Mouse (Mus musculus) G1E (cell line): ENCODE measurements around the gene Cdc42ep1. TPM values are rescaled to one million over a fixed set of nuclear protein-coding genes. Genes with fewer than 3 reads are reported as not detected.
"Not testable (repeated sequence)": the region's sequence is repeated elsewhere in the genome, so short reads cannot be mapped to it uniquely, and the experiment has no call there.

Experiments
- ATAC-seq: 2 replicates; pipeline ENCODE4 v1.8.0; 2016; ENCODE audit warnings: mild to moderate bottlenecking; ENCODE audit not compliant: insufficient number of reproducible peaks, poor library complexity, low FRiP score, severe bottlenecking; ENCODE audit errors: extremely low read depth
- DNase-seq: peaks from one replicate; pipeline ENCODE4 v3.0.0; 2012; ENCODE audit warnings: low spot score
- H3K27me3 ChIP-seq: 2 replicates; pipeline ENCODE4 v1.6.1; 2012; ENCODE audit warnings: mild to moderate bottlenecking, low read length, inconsistent platforms; ENCODE audit not compliant: insufficient read depth
- H3K36me3 ChIP-seq: replicated peaks from 2 replicates; pipeline ENCODE3; 2012; ENCODE audit warnings: mild to moderate bottlenecking, inconsistent platforms
- H3K4me1 ChIP-seq: 2 replicates; pipeline ENCODE4 v1.6.1; 2012; ENCODE audit warnings: low read depth, low read length, inconsistent platforms, mixed read lengths; ENCODE audit not compliant: insufficient read depth
- H3K4me3 ChIP-seq: 2 replicates; pipeline ENCODE4 v1.5.1; 2012; ENCODE audit warnings: low read depth, mild to moderate bottlenecking, inconsistent platforms, low read length, moderate library complexity, mixed read lengths
- H3K9me3 ChIP-seq: replicated peaks from 2 replicates; pipeline ENCODE4 v1.6.1; 2012; ENCODE audit warnings: inconsistent platforms
- CTCF ChIP-seq: IDR thresholded peaks from 2 replicates; pipeline ENCODE4 v1.5.1; 2012; ENCODE audit warnings: low read depth, low read length, inconsistent platforms, mixed read lengths
- GATA1 ChIP-seq: IDR thresholded peaks from 2 replicates; pipeline ENCODE4 v1.6.1; 2012; ENCODE audit warnings: borderline replicate concordance, low read length, inconsistent platforms, mixed read lengths
- GATA2 ChIP-seq: IDR thresholded peaks from 2 replicates; pipeline ENCODE4 v1.6.1; 2012; ENCODE audit warnings: low read depth, low read length, inconsistent platforms, borderline replicate concordance
- POLR2AphosphoS5 ChIP-seq: IDR thresholded peaks from 2 replicates; pipeline ENCODE4 v1.6.1; 2012; ENCODE audit warnings: low read depth, low read length, inconsistent platforms; ENCODE audit not compliant: insufficient replicate concordance
- TAL1 ChIP-seq: conservative IDR thresholded peaks from 2 replicates; pipeline ENCODE4 v1.6.1; 2012; ENCODE audit warnings: low read depth, low read length, inconsistent platforms, mixed read lengths
- polyA plus RNA-seq: library from polyadenylated mRNA; stranded (reverse); fragments of >175 nt; gene quantifications from 2 replicates; pipeline ENCODE4 v1.2.3, GENCODE M21; 2012
- total RNA-seq, 2 experiments: library from RNA; stranded (forward) in 1 of 2; stranded (reverse) in 1 of 2; fragments of 200-1000 nt in 1 of 2; fragments of >200 nt in 1 of 2; fragmentation: Nextera tagmentation in 1 of 2; gene quantifications; 2 replicates each; pipeline ENCODE4 v1.2.3; 2014 to 2017

The Cdc42ep1 gene
- total and polyA plus RNA-seq, 3 experiments: 0.11 TPM; not detected in 2

DNA sequence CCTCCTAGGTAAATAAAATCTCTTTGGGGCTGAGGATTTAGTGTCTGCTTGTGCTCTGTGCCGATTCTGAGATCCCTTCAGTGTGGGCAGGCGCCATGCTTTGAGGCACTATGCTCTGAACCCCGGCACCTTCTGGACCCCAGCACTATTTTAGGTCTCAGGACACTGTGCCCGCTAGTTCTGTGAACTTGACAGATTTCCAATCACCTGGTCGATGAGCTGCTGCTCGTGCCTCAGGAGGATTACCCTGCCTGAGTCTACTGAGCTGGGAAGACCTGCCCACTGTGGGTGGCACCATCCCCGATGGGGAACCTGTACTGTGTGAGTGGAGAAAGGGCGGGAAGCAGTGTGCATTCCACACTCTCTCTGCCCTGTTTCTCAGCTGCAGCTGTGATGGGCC lies 32.6 kb downstream of the Cdc42ep1 start:
- TF ChIP-seq GATA2: no peak
- TF ChIP-seq GATA1: no peak
- no peak for TF ChIP-seq POLR2AphosphoS5
- TF ChIP-seq CTCF: no peak
- no peak for TF ChIP-seq TAL1
- ATAC-seq (no peak), DNase-seq (no peak)
- Histone ChIP-seq H3K36me3 (peaks cover 11% of the 10 kb centered on the region), H3K4me1 (peaks cover 64% of the 10 kb centered on the region), H3K27me3 (no peaks in the 10 kb centered on the region), H3K4me3 (no peak overlapping the region), H3K9me3 (no peaks in the 10 kb centered on the region)

DNA sequence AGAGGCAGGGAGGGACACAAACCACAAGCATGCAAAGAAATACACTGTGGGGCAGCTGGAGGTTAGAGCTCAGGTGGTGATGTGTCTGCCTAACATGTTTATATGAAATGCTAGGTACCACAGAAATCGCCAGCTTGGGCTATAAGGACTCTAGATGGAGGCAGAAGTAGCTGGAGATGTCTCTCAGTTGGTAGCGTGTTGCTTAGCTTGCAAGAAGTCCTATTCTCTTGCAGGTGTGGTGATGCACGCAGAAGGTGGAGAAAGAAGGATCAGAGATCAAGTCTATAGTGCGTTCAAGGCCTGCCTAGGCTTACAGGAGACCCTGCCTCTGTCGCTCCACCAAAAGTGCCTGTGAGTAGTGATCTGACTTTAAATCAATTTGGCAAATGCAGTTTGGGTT lies 33.1 kb downstream of the Cdc42ep1 start:
- Histone ChIP-seq H3K27me3 (no peaks in the 10 kb centered on the region), H3K36me3 (peaks cover 17% of the 10 kb centered on the region), H3K4me3 (peak overlapping the region; percentile 85; the same call in 1 of the 2 replicates), H3K9me3 (no peaks in the 10 kb centered on the region), H3K4me1 (peaks cover 68% of the 10 kb centered on the region)
- ATAC-seq (no peak), DNase-seq (no peak)
- no peak for TF ChIP-seq GATA2
- TF ChIP-seq CTCF: no peak
- no peak for TF ChIP-seq TAL1
- TF ChIP-seq POLR2AphosphoS5: no peak
- TF ChIP-seq GATA1: no peak

DNA sequence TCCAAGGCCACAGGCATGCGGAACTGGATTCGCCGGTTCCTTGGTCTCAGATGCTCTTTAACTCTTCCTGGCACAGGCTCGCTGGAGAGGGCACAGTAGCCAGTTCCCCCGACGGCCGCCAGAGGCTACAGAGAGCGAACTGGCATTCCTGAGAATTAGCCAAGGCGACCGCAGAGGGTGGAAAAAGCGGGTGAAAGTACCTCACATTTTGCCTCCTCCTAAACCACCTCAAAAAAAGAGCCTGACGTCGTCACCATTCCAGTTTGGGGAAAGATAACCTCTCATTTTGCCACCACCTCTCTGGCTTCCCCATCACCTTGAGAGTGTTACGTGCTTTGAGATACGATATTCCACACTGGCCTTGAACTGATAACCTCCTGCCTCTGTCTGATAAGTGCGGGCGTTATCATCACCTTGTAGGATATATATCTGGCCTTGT lies 33.9 kb downstream of the Cdc42ep1 start:
- TF ChIP-seq GATA2: no peak
- TF ChIP-seq POLR2AphosphoS5: no peak
- peak; percentile 63 for TF ChIP-seq CTCF
- no peak for TF ChIP-seq GATA1
- peak; percentile 88 for TF ChIP-seq TAL1
- no peaks in the 10 kb centered on the region for H3K27me3 ChIP-seq
- H3K9me3 ChIP-seq: no peaks in the 10 kb centered on the region
- ATAC-seq (peak; percentile 48), DNase-seq (peak; percentile 62)
- H3K36me3 ChIP-seq: peaks cover 24% of the 10 kb centered on the region
- H3K4me3 ChIP-seq: peak overlapping the region; percentile 85
- peaks cover 75% of the 10 kb centered on the region for H3K4me1 ChIP-seq

DNA sequence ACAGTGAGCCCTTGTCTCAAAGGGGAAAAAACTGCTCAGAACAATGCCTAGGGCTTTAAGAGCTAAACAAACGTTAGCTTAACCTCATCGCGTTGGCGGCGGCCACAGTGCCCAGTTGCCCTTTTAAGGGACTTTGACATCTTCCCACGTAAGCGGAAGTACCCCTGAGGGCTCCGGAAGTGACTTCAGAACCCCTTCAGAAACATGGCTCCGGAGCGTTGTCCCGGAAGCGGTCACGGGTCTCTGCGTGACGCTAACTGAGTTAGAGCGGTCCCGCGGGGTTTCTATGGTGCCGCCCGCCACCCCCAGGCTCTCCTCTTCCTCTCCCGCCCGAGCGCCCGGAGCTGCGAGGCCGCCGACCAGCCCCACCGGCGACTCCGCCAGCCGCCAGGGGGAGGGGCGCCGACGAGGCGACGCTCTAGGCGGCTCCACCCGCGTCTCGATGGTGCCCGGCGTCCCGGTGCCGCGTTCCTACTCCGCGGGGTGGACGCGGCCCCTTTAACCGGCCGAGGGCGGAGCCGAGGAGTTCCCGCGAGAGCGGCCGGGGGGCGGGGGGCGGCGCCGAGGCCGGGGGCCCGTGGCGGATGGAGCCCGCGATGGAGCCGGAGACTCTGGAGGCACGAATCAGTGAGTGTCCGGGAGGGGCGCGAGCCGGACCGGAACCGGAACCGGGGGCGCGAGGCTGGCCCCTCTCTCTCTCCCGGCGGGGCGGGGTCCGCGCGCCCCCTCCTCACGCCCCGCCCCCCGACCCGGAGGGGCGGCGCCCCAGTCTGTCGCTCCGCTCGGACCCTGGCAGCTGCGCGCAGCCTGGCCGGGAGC lies 34.8 kb downstream of the Cdc42ep1 start, which contains the start of gene Gga1:
Gene Gga1, plus strand, starts transcription at position 200 of the 819 bp plus-strand sequence.
- peak; percentile 93 for DNase-seq
- Histone ChIP-seq H3K9me3 (no peaks in the 10 kb centered on the region), H3K36me3 (peaks cover 33% of the 10 kb centered on the region), H3K4me3 (peak within 1 kb of the TSS; percentile 85), H3K4me1 (peaks cover 78% of the 10 kb centered on the region), H3K27me3 (no peaks in the 10 kb centered on the region)
- ATAC-seq: peak; percentile 67
- TF ChIP-seq GATA2 (no peak), CTCF (no peak), TAL1 (no peak)

DNA sequence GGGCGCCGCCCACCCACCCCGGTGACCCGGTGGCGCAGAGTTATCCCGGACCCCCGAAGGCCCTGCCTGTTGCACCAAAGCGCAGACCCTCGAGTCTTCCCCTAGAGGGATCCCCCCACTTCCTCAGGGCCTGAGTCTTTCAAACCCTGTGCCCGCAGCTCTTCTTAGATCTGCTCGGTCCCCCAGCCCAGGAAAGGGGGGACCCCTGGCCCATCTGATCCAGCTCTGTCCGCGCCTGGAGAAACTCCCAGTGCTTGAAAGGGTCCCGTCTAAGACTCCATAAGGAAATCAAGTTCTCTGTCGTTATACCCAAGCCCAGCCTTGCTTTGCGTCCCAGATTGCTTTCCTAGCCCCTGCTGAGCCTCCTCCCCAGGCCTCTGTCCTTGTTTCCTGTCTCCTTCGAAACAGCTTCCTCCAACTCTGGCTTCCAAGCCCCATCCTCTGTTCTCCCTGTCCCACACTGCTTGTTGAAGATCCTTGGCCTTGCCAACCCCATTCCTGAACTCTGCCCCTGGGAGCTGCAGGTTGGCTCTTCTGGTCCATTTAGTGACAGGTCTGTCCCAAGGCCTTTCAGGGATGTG lies 35.5 kb downstream of the Cdc42ep1 start:
- Histone ChIP-seq H3K36me3 (peaks cover 40% of the 10 kb centered on the region), H3K4me1 (peaks cover 72% of the 10 kb centered on the region), H3K27me3 (no peaks in the 10 kb centered on the region), H3K9me3 (no peaks in the 10 kb centered on the region), H3K4me3 (peak overlapping the region; percentile 85)
- DNase-seq (no peak), ATAC-seq (no peak)
- TF ChIP-seq GATA2 (no peak), CTCF (no peak), POLR2AphosphoS5 (no peak), TAL1 (no peak), GATA1 (no peak)

DNA sequence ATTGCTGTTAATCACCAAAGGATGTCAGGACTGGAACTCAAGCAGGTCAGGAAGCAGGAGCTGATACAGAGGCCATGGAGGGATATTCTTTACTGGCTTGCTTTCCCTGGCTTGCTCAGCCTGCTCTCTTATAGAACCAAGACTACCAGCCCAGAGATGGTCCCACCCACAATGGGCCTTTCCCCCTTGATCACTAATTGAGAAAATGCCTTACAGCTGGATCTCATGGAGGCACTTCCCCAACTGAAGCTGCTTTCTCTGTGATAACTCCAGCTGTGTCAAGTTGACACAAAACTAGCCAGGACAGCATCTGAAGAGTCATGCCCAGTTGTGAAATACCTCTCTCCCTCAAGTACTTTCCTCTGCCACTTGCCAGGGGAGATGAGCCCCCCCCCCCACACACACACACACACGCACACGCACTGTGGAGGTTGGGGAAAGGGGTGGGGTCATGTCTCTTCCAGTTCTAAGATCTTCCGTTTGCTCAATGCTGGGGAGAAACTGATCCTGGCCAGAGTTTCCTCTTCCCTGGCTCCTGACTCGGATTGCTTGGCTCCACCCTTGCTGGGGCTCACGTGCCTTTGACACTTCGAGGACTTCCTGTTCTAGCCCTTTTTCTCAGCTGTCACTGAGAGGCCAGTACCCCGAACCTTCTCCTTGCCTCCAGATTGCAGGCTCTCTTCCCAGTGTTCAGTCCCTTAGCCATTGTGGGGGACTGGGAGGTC lies 36.5 kb downstream of the Cdc42ep1 start:
- H3K4me1 ChIP-seq: peaks cover 72% of the 10 kb centered on the region
- H3K36me3 ChIP-seq: peaks cover 51% of the 10 kb centered on the region
- DNase-seq, H3K9me3 ChIP-seq, H3K27me3 ChIP-seq: not testable (repeated sequence)
- H3K4me3 ChIP-seq: peak overlapping the region; percentile 28; the same call in 1 of the 2 replicates
- 0 out of 2 replicates have a peak, but pooled peaks have one; percentile 16 for ATAC-seq
